Mouse (Mus musculus): ENCODE measurements around the gene Ano6.

Gene Ano6

GRCm38 (mm10) chr15:95790529-95791071 is at the start of gene Ano6:
TSS of gene Ano6 (plus strand) at chr15:95790843.
- DNase-seq (ENCODE audit: low spot score), result peak; percentile 94

- no peak for DNase-seq (ENCODE audit: low spot score)
These were observed 47.7 kb upstream of the Ano6 start for GRCm38 (mm10) chr15:95742955-95743354.

- no peak for DNase-seq (ENCODE audit: low spot score)
These were observed 46.8 kb upstream of the Ano6 start for GRCm38 (mm10) chr15:95743856-95744255.

- DNase-seq (ENCODE audit: low spot score), result no peak
These were observed 45.1 kb upstream of the Ano6 start for GRCm38 (mm10) chr15:95745346-95746106.

- no peak for DNase-seq (ENCODE audit: low spot score)
These were observed 44.1 kb upstream of the Ano6 start for GRCm38 (mm10) chr15:95746513-95746912.

GRCm38 (mm10) chr15:95746955-95747931 is 43.4 kb upstream of the Ano6 start:
- no peak for DNase-seq (ENCODE audit: low spot score)

- DNase-seq (ENCODE audit: low spot score), result no peak
These were observed 41.4 kb upstream of the Ano6 start for GRCm38 (mm10) chr15:95749216-95749615.

GRCm38 (mm10) chr15:95750038-95750437 is 40.6 kb upstream of the Ano6 start:
- no peak for DNase-seq (ENCODE audit: low spot score)

GRCm38 (mm10) chr15:95751832-95752676 is 38.6 kb upstream of the Ano6 start:
- no peak for DNase-seq (ENCODE audit: low spot score)

- no peak for DNase-seq (ENCODE audit: low spot score)
These were observed 38.0 kb upstream of the Ano6 start for GRCm38 (mm10) chr15:95752677-95753019.

GRCm38 (mm10) chr15:95753031-95753430 is 37.6 kb upstream of the Ano6 start:
- DNase-seq (ENCODE audit: low spot score), result no peak

- DNase-seq (ENCODE audit: low spot score), result peak; percentile 53
These were observed 33.5 kb upstream of the Ano6 start for GRCm38 (mm10) chr15:95757169-95757568.

- DNase-seq (ENCODE audit: low spot score), result no peak
These were observed 32.6 kb upstream of the Ano6 start for GRCm38 (mm10) chr15:95758069-95758468.

GRCm38 (mm10) chr15:95758696-95759434 is 31.8 kb upstream of the Ano6 start:
- DNase-seq (ENCODE audit: low spot score), result no peak

GRCm38 (mm10) chr15:95759857-95760256 is 30.8 kb upstream of the Ano6 start:
- DNase-seq (ENCODE audit: low spot score), result no peak

GRCm38 (mm10) chr15:95761420-95761819 is 29.2 kb upstream of the Ano6 start:
- no peak for DNase-seq (ENCODE audit: low spot score)

- peak; percentile 40 for DNase-seq (ENCODE audit: low spot score)
These were observed 27.9 kb upstream of the Ano6 start for GRCm38 (mm10) chr15:95762661-95763303.

- no peak for DNase-seq (ENCODE audit: low spot score)
These were observed 27.2 kb upstream of the Ano6 start for GRCm38 (mm10) chr15:95763464-95763863.

GRCm38 (mm10) chr15:95765271-95765670 is 25.4 kb upstream of the Ano6 start:
- DNase-seq (ENCODE audit: low spot score), result no peak

GRCm38 (mm10) chr15:95765936-95766335 is 24.7 kb upstream of the Ano6 start:
- DNase-seq (ENCODE audit: low spot score), result no peak

- no peak for DNase-seq (ENCODE audit: low spot score)
These were observed 22.8 kb upstream of the Ano6 start for GRCm38 (mm10) chr15:95767825-95768224.

All from ovary, adult 18-20 months (tissue).